Mouse (Mus musculus): ENCODE measurements around the gene Zfp970. TPM values are rescaled to one million over a fixed set of nuclear protein-coding genes. Genes with fewer than 3 reads are reported as not detected.
"Not testable (repeated sequence)": the region's sequence is repeated elsewhere in the genome, so short reads cannot be mapped to it uniquely, and the experiment has no call there.

Zfp970 gene
- total RNA-seq (2021): 10 to 100 TPM; 26.8 to 27.8 TPM
- long read RNA-seq, experiment 1, transcript Zfp970-201 (4 exons, 794 nt): major isoform, 6 of 16 reads
- long read RNA-seq, experiment 1, partial matches to known transcripts: 5 of 16 reads
- long read RNA-seq, experiment 1, other reads (novel, unspliced or antisense): 4 of 16 reads
- long read RNA-seq, experiment 2, transcript Zfp970-201 (4 exons, 794 nt): major isoform, 6 of 10 reads
- long read RNA-seq, experiment 2, partial matches to known transcripts: 0 of 10 reads
- long read RNA-seq, experiment 2, other reads (novel, unspliced or antisense): 3 of 10 reads

- not testable (repeated sequence) for DNase-seq
Measured at GRCm38 (mm10) chr2:177464676-177465075, at the start of gene Zfp970. Zfp970 (plus strand) TSS chr2:177464733.

GRCm38 (mm10) chr2:177468222-177468621 is 3.7 kb downstream of the Zfp970 start:
- not testable (repeated sequence) for DNase-seq

- not testable (repeated sequence) for DNase-seq
Measured at GRCm38 (mm10) chr2:177472261-177472660, 7.7 kb downstream of the Zfp970 start.

DNA sequence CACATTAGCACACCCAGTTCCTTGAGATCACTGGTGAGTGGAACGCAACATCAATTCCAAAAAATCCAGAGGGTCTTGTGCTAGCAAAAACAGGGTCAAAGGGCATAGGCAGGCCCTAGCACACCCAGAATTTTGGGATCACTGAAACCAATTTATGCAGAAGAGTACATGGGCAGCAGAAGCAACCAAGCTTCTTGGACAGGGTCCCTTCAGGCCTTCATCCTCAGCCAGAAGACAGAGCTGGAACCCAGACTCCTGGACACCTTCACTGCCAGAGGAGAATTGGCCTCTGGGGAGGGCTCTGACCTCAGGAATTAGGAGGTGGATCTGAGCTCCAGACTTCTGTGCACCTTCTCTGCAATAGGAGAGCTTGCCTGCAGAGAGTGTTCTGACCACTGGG is 17.4 kb downstream of the Zfp970 start:
- not testable (repeated sequence) for DNase-seq

DNA sequence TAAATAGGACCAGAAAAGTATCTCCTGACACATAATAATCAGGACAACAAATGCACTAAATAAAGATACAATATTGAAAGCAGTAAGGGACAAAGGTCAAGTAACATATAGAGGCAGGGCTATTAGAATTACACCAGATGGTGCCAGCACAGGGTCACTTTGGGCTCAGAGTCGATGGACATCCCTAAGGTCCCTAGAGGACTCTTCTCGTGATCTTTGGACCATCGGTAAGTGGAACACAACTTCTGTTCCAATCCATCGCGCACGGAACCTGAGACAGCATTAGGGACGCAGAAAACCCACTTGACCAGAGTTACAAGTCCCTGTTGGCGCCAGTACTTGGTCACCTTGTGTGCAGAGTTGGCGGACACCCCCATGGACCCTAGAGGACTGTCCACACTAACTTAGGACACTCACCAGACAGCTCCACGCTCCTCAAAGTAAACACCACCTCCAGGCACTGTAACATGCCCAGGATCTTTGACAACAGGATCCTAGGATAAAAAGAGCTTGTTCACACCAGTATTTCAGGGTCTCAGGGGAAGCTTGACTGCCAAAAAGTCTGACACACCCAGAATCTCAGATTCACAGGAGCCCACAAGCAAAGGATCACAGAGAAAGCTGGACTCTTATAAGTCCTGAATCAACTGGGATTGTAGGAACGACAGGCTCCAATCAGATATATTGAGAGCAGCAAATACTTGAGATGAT is 18.9 kb downstream of the Zfp970 start:
- not testable (repeated sequence) for DNase-seq

DNA sequence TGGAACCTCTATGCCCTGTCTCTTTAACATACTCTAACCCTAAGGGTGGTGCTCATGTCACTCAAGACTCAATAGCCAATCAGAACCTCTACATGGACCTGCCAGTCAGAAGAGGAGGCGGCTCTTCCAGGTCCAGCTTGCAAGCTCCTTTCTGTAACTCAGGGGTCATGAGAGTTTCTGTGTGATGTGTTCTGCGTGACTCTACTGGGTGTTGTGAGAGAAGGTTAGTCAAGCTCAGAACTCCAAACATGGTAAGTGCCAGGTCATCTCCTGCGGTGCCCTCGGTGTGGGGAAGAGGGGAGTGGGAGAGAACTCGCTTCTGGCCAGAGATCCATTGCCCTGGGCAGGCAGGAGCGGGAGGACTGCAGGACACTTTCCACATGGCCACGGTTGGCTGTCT is 33.5 kb downstream of the Zfp970 start, which contains the start of gene Gm14403:
Gene Gm14403 (plus strand): TSS at position 149 of the 400 bp plus-strand sequence.
- DNase-seq: peak; percentile 28

GRCm38 (mm10) chr2:177499182-177499581 is 34.6 kb downstream of the Zfp970 start:
- not testable (repeated sequence) for DNase-seq

GRCm38 (mm10) chr2:177505211-177505719 is 40.7 kb downstream of the Zfp970 start:
- not testable (repeated sequence) for DNase-seq

DNA sequence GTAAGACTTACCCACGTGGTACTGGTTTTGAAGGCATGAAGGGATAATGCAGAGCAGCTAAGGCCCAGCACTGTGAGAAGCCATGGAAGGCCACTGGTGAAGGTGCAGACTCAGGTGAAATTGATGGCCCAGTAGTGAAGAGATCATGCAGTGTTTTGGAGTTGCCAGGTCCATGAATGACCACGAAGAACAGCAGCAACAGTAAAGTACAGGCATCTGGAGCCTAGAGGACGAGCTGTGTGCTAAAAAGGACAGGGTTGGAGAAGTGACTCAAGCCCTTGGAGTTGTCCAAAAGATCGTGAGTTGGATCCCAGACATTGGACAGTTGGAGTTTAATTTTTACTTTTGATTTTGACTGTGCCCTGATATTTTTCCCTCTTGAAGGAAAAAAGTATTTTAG is 46.8 kb downstream of the Zfp970 start:
- not testable (repeated sequence) for DNase-seq

DNA sequence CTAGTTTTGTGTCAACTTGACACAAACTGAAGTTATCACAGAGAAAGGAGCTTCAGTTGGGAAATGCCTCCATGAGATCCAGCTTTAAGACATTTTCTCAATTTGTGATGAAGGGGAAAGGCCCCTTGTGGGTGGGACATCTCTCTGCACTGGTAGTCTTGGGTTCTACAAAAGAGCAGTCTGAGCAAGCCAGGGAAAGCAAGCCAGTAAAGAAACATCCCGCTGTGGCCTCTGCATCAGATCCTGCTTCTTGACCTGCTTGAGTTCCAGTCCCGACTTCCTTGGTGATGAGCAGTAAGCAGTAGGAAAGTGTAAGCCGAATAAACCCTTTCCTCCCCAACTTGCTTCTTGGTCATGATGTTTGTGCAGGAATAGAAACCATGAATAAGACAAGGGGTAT is 47.4 kb downstream of the Zfp970 start:
- not testable (repeated sequence) for DNase-seq

DNA sequence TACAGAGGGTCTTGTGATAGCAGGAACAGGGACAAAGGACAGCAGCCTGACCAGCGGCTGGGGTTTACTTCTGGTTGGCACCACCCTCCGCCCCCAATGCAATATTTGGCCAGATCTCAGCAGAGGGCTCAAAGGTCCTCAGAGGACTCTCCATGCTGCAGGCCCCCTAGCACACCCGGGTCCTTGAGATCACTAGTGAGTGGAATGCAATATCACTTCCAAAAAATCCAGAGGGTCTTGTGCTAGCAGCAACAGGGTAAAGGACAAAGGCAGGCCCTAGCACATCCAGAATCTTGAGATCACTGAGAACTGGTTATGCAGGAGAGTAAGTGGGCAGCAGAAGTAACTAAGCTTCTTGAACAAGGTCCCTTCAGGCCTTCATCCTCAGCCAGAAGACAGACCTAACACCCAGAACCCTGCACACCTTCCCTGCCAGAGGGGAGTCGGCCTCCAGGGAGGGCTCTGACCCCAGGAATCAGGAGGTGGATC is 49.5 kb downstream of the Zfp970 start:
- not testable (repeated sequence) for DNase-seq

DNA sequence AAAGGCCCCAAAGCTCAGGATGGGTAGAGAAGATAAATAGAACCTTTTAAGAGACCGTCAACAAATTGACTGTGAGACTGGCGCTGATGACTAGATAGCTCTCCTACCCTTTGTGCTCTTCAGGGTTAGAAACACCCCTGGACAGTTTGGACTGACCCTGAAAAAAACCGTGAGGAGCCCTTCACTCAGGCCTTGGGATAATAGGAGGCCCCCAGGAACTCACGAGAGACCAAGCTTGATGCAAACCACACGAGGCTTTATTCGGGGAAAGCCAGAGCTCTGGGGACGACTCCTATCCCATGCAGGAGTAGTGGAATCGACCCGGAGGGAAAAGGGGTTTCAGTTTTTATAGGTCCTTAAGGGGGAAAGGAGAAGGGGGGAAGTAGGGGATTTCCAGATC is 53.2 kb downstream of the Zfp970 start:
- not testable (repeated sequence) for DNase-seq

GRCm38 (mm10) chr2:177518354-177518753 is 53.8 kb downstream of the Zfp970 start:
- not testable (repeated sequence) for DNase-seq

GRCm38 (mm10) chr2:177518960-177519359 is 54.4 kb downstream of the Zfp970 start:
- not testable (repeated sequence) for DNase-seq

- DNase-seq: no peak
Measured at GRCm38 (mm10) chr2:177520035-177520434, 55.5 kb downstream of the Zfp970 start.

DNA sequence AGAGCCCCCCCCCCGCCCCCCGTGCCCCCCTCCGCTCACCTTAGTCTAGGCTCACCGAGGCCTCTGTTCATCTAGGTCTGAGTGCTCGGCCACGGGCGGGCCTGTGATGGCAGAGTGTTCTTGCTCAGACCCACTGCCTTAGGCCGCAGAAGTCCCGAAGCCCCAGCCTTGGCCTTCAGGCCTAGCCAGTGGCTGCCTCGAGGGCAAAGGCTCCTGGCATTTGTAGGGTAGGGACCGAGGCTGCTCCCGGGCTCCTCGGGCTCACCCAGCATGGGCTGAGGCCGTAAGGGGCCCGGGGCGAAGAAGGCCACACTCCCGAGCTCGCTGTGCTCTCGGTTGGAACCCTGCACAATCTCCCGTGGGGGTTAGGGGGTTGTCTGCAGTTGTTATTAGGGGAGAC is 58.5 kb downstream of the Zfp970 start:
- peak; percentile 17 for DNase-seq

DNA sequence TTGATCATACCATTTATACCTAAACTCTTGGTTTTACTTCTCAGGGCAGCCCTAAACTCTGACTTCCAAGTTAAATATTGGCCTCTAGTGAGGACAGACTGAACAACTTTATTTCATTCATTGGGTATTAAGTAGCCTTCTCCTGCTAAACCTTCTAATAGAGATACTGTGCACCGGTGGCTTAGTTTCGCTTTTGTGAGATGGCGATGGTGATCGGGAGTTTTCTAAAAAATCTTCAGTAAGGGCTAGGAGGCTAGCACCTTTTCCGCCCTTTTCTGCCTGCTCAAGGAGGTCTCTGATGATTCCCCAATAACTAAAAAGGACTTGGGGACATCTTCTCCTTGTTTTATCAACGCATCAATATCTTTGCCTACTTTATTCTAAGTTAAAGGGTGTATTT is 59.1 kb downstream of the Zfp970 start:
- DNase-seq: not testable (repeated sequence)

- DNase-seq: not testable (repeated sequence)
Measured at GRCm38 (mm10) chr2:177524171-177524570, 59.6 kb downstream of the Zfp970 start.

Other genes with a start within 250 kb of the Zfp970 start
- gene Gm14409, start 197.7 kb upstream of the Zfp970 start, total RNA-seq (2021): under 1 TPM; 0.70 to 0.78 TPM
- gene Gm14412, start 140.4 kb upstream of the Zfp970 start, total RNA-seq (2021): 1 to 10 TPM in 1 of 2 experiments, under 1 TPM in 1; 0.80 to 1.5 TPM
- 1 to 10 TPM; 5.6 to 7.7 TPM for gene Gm14418, start 66.4 kb upstream of the Zfp970 start, total RNA-seq (2021)
- 10 to 100 TPM; 21.1 to 22.4 TPM for gene Gm14403, start 33.5 kb downstream of the Zfp970 start, total RNA-seq (2021)
- gene Gm14406, start 113.5 kb downstream of the Zfp970 start, total RNA-seq (2021): under 1 TPM in 1 of 2 experiments, not detected in 1; 0.52 TPM

Data from gastrocnemius, postnatal 10 days (tissue).